Mouse (Mus musculus) hindbrain, postnatal 0 days (tissue): Measurements from ENCODE around the gene Trhde. TPM values are rescaled to one million over a fixed set of nuclear protein-coding genes. Genes with fewer than 3 reads are reported as not detected.

Source experiments
- ATAC-seq: fragments of 200-750 bp; cut with Nextera tagmentation; 2 replicates; pipeline ENCODE4 v1.8.0; 2017; ENCODE audit warnings: mild to moderate bottlenecking, moderate TSS enrichment, moderate library complexity
- DNase-seq: peaks from one replicate; pipeline ENCODE4 v3.0.0-alpha.2; 2015; ENCODE audit warnings: low spot score
- H3K27ac ChIP-seq: fragments of 300-500 bp; sonication (generic); 2 replicates; pipeline ENCODE4 v1.5.1; 2014; ENCODE audit warnings: mild to moderate bottlenecking
- H3K27me3 ChIP-seq: fragments of 300-500 bp; sonication (generic); 2 replicates; pipeline ENCODE4 v1.6.1; 2014; ENCODE audit warnings: low read length, mixed read lengths; ENCODE audit not compliant: insufficient read depth
- H3K36me3 ChIP-seq: fragments of 300-500 bp; sonication (generic); 2 replicates; pipeline ENCODE4 v1.6.1; 2014; ENCODE audit warnings: low read length, mixed read lengths; ENCODE audit not compliant: insufficient read depth
- H3K4me1 ChIP-seq: fragments of 300-500 bp; sonication (generic); 2 replicates; pipeline ENCODE4 v1.6.1; 2014; ENCODE audit warnings: antibody characterized with exemption, low read length, mixed read lengths; ENCODE audit not compliant: insufficient read depth
- H3K4me2 ChIP-seq: fragments of 300-500 bp; sonication (generic); 2 replicates; pipeline ENCODE4 v1.6.1; 2014; ENCODE audit warnings: low read depth, mild to moderate bottlenecking, low read length, moderate library complexity, mixed read lengths
- H3K4me3 ChIP-seq: fragments of 300-500 bp; sonication (generic); 2 replicates; pipeline ENCODE4 v1.5.1; 2014; ENCODE audit warnings: low read length
- H3K9ac ChIP-seq: fragments of 300-500 bp; sonication (generic); replicated peaks from 2 replicates; pipeline ENCODE4 v1.6.1; 2014; ENCODE audit warnings: mild to moderate bottlenecking, low read length, moderate library complexity, mixed read lengths
- H3K9me3 ChIP-seq: fragments of 300-500 bp; sonication (generic); 2 replicates; pipeline ENCODE4 v1.6.1; 2016; ENCODE audit warnings: low read length, mixed read lengths
- CTCF ChIP-seq: IDR thresholded peaks from 2 replicates; pipeline ENCODE4 v1.5.1; 2016; ENCODE audit warnings: antibody characterized with exemption, control low read depth, low read depth
- WGBS: fragments of 180-500 bp; shearing (Covaris S2); extraction: QIAGEN DNeasy Blood & Tissue Kit; methylation state at CpG from one replicate; pipeline ENCODE4 v1.1.7; 2014; 5-methylcytosine and 5-hydroxymethylcytosine counted together
- polyA plus RNA-seq: library from polyadenylated mRNA; unstranded; fragments of >200 nt; fragmentation: Nextera tagmentation; extraction: Ambion mirVana; gene quantifications from 2 replicates; pipeline ENCODE4 v1.2.1, GENCODE M21; 2015
- total RNA-seq: library from RNA; depleted of rRNA; stranded (reverse); fragments of >200 nt; gene quantifications from 2 replicates; pipeline ENCODE4 v1.2.3, GENCODE M21; 2014

Trhde gene
- total and polyA plus RNA-seq, 2 experiments from 2014 or later: 6.1 to 26.5 TPM

DNA sequence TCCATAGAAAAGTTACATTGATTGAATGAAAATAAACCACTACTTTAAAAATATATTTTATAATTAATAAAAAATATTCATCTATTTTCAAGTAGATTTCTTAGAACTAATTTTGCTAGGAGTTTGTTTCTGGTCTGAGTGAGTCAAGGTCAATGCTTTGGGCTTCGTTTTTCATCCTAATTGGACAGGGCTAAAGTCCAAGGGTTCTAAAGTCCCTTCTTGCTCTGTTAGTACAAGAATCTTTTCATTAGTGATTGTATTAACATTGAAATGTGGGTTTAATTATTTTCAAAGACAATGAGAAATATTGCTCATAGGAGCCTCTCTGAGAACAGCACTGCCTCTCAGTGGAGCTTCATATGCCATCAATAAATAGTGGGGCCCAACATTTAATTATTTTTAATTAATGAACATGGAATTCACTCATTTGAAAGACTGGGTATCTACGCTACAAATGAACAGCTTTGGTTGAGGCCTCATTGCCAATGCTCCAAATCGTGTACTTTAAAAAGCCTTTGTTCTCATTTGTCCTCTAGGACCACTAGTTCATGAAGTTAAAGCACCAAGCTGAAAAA lies 383.1 kb downstream of the Trhde start:
- no peak overlapping the region for H3K27ac ChIP-seq
- H3K36me3 ChIP-seq: no peaks in the 10 kb centered on the region
- WGBS: 79% methylated on average over 3 of the region's 3 CpGs
- H3K9me3 ChIP-seq: no peaks in the 10 kb centered on the region
- ATAC-seq: no peak
- H3K4me3 ChIP-seq: no peak overlapping the region
- no peak for TF ChIP-seq CTCF
- no peak overlapping the region for H3K9ac ChIP-seq
- H3K4me2 ChIP-seq: no peak overlapping the region
- DNase-seq: no peak
- H3K27me3 ChIP-seq: no peaks in the 10 kb centered on the region
- no peaks in the 10 kb centered on the region for H3K4me1 ChIP-seq

DNA sequence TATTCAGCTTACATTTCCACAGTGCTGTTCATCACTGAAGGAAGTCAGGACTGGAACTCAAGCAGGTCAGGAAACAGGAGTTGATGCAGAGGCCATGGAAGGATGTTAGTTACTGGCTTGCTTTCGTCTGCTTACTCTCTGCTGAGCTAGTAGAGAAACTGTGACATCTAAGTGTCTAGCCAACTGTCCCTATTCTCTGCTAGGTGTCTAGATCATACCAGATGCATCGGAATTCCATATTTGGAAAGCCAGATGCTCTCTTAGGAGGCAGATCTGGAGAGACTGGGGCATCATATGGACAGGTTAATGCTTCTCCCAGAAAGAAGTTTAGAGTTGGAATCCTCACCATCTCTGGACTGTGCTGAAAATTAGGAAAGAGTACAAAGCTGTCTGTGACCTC lies 386.4 kb downstream of the Trhde start:
- whole genome bisulfite sequencing: 93% methylated on average over 2 of the region's 2 CpGs
- Histone ChIP-seq H3K9me3 (no peaks in the 10 kb centered on the region), H3K27ac (no peak overlapping the region), H3K4me2 (no peak overlapping the region), H3K27me3 (no peaks in the 10 kb centered on the region), H3K36me3 (no peaks in the 10 kb centered on the region), H3K9ac (no peak overlapping the region), H3K4me1 (no peaks in the 10 kb centered on the region), H3K4me3 (no peak overlapping the region)
- TF ChIP-seq CTCF: no peak
- no peak for DNase-seq
- ATAC-seq: no peak

DNA sequence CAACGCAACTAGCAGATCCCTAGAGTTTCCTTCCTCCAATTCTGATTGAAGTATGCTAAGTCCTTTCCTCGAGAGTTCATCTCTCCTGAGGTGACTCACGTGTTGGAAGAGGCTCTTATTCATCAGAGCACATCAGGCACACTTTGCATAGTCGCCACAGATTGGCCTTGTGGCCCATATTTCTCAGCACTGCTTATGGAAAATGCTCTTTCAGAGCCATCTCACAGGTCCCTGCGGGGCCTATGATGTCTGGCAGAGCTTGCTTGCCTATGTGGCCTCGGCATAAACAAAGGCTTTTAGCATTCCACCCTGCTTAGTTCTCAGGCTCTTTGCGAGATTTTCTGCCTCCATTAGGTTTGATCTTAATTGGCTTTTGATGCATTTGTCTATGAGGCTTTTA lies 396.8 kb downstream of the Trhde start:
- TF ChIP-seq CTCF: no peak
- no peak for DNase-seq
- Histone ChIP-seq H3K27ac (no peak overlapping the region), H3K9me3 (no peaks in the 10 kb centered on the region), H3K4me3 (no peak overlapping the region), H3K4me1 (no peaks in the 10 kb centered on the region), H3K36me3 (no peaks in the 10 kb centered on the region), H3K9ac (no peak overlapping the region), H3K4me2 (no peak overlapping the region), H3K27me3 (no peaks in the 10 kb centered on the region)
- no peak for ATAC-seq
- WGBS: 47% methylated on average over 7 of the region's 7 CpGs

DNA sequence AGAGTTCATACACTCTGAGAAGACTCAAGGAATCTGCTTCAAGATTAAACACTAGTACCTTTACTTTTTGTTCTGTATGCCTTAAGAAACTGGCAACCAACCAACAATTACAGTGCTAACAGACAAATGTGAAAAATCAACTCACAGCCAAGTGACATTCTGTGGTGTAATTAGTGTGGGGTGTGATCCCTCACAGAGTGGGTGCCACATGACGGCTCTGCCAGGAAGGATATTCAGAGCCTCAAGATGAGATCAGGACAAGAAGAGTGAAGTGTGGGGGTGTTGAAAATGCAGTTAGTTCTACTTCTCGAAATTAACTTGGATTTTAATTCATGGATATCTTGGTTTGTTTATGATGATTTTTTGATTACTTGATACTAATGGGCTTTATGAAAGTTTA lies 398.3 kb downstream of the Trhde start:
- WGBS: 74% methylated on average over 2 of the region's 2 CpGs
- Histone ChIP-seq H3K4me1 (no peaks in the 10 kb centered on the region), H3K9me3 (no peaks in the 10 kb centered on the region), H3K27me3 (no peaks in the 10 kb centered on the region), H3K27ac (no peak overlapping the region), H3K36me3 (no peaks in the 10 kb centered on the region), H3K9ac (no peak overlapping the region), H3K4me3 (no peak overlapping the region), H3K4me2 (no peak overlapping the region)
- ATAC-seq (no peak), DNase-seq (no peak)
- no peak for TF ChIP-seq CTCF

DNA sequence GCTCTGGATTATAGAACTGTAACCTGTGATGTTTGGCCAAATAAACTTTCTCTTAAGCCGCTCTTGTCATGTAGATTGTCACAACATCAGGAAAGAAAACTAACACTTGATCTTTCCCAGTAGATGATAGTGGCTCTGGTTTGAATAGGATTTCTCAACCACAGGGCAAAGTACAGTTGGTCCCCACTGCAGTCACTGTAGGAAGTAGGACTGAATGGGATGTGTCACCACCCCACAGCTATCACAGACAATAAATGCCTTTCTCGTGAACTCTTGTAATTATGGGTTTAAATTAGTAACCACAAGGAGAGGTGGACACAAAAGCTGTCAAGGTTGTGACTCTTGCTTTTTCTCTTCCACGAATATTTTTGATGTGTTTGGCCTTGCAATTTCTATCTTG lies 431.3 kb downstream of the Trhde start:
- 88% methylated on average over 3 of the region's 3 CpGs for WGBS
- Histone ChIP-seq H3K27me3 (no peaks in the 10 kb centered on the region), H3K4me1 (no peaks in the 10 kb centered on the region), H3K36me3 (no peaks in the 10 kb centered on the region), H3K9me3 (no peaks in the 10 kb centered on the region), H3K4me3 (no peak overlapping the region), H3K27ac (no peak overlapping the region), H3K9ac (no peak overlapping the region), H3K4me2 (no peak overlapping the region)
- no peak for TF ChIP-seq CTCF
- DNase-seq (no peak), ATAC-seq (no peak)

DNA sequence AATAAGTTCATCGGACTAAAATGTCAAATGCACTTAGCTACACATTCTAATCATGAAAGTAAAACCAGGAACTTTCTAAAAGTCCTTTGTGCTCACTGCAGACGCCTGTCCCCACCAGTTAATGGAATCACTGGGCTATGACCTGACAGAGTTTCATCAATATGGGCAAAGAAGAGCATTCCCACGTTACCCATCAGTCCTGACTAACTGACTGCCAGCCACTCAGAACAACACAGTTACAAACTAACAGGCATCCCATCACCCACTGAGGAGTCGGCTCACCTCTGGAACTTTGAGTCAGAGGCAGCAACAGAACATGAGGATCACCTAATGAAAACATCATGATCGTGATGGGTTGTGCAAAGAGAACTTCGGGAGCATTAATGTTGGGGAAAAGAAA lies 438.7 kb downstream of the Trhde start:
- Histone ChIP-seq H3K4me3 (no peak overlapping the region), H3K27ac (no peak overlapping the region), H3K36me3 (no peaks in the 10 kb centered on the region), H3K9me3 (no peaks in the 10 kb centered on the region), H3K9ac (no peak overlapping the region), H3K4me1 (no peaks in the 10 kb centered on the region), H3K27me3 (no peaks in the 10 kb centered on the region), H3K4me2 (no peak overlapping the region)
- DNase-seq (no peak), ATAC-seq (no peak)
- no peak for TF ChIP-seq CTCF
- 58% methylated on average over 6 of the region's 6 CpGs for WGBS

DNA sequence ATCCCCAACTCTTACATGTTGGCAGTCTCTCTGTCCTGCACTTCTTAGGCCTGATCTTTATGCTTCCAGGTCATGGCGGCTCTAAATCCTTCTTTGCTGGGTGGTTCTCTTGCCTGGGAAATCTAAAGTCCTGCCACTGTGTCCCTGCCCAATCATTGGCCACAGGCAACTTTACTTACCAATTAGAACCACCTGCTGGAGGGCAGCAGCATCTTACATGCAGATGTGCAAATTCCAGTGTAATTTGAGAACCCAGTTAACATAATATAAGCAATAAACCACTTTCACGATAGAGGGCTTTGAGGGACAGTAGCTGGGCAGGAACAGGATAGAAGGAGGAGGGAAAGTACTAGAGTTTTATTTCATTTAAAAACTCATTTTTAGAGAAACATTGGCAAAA lies 439.5 kb downstream of the Trhde start:
- no peak for TF ChIP-seq CTCF
- H3K4me2 ChIP-seq: no peak overlapping the region
- H3K36me3 ChIP-seq: no peaks in the 10 kb centered on the region
- WGBS: 78% methylated on average over 2 of the region's 2 CpGs
- no peak overlapping the region for H3K27ac ChIP-seq
- H3K9me3 ChIP-seq: no peaks in the 10 kb centered on the region
- no peak overlapping the region for H3K9ac ChIP-seq
- ATAC-seq (no peak), DNase-seq (no peak)
- H3K4me1 ChIP-seq: no peaks in the 10 kb centered on the region
- no peak overlapping the region for H3K4me3 ChIP-seq
- no peaks in the 10 kb centered on the region for H3K27me3 ChIP-seq
